Mouse (Mus musculus) megakaryocyte, embryonic 14.5 days (primary cell): ENCODE measurements around the gene Gramd1a.

Experiments used
- FLI1 ChIP-seq: IDR thresholded peaks from 2 replicates; pipeline ENCODE4 v1.6.1; 2012; ENCODE audit warnings: low read length, inconsistent platforms, mixed read lengths
- GATA1 ChIP-seq: IDR thresholded peaks from 3 replicates; pipeline ENCODE4 v1.6.1; 2012; ENCODE audit warnings: mixed read lengths, low read length, inconsistent platforms, borderline replicate concordance

DNA sequence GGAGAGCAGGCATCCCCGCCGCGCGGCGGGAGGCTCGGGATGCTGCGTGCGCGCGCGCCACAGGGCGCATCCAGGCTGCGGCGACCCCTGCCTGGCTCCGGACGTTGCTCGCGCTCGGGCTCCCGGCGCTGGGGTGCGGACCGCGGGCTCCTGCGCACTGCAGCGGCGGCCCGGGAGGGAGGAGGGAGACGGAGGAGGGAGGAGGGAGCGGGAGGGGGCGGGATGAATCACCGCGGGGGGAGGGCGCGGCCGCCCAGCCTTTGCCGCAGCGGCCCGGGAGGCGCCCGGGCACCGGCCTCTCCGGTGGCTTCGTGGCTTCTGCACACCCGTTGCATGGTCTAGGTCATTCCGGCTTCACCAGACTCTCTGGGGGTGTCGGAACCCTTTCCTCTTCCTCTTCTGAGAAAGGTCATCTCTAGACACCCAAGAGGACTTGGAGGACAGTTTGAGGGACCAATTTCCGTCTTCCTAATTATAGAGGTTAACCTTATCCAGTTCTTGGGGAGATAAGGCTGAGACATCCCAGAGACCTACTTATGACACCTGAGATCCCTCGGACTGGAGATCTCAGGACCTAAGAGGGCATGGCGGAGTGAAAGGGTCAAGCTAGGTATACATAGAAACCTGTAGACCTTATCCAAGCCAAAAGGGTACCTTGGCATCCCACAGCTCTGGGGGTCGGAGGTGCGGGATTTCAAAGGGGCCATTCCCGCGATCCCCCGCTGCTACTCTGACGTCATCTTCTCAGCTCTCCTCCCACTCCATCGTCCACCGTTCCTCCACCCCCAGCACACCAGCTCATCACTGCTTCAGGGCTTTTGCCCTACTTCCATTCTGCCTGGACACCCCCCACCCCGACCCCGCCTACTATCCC lies 28.6 kb downstream of the Gramd1a start, which contains the start of gene Scn1b:
- TF ChIP-seq GATA1: no peak
- no peak for TF ChIP-seq FLI1
